Mouse (Mus musculus): ENCODE measurements at regions not wholly inside any gene's neighbourhood (a gene's known extent, or its start where the extent isn't known, plus 50 kb on each side); places are given as distances from the start of the nearest gene placed in this dataset.

- no peaks in the 10 kb centered on the region for H3K36me3 ChIP-seq (ENCODE audit: control insufficient read depth, insufficient read depth, low read length)
- WGBS, result 67% methylated on average over 2 of the region's 2 CpGs
- no peak overlapping the region for H3K4me3 ChIP-seq (ENCODE audit: low read depth, low read length)
- no peak for TF ChIP-seq POLR2A (IDR thresholded peaks at IDR 0.05; ENCODE audit: low read depth, low read length)
- no peak for TF ChIP-seq CTCF (IDR thresholded peaks at IDR 0.05; ENCODE audit: extremely low read depth, insufficient read length, insufficient replicate concordance, low read depth, low read length)
- no peak overlapping the region for H3K27ac ChIP-seq (ENCODE audit: insufficient read depth, low read depth, low read length)
- H3K4me1 ChIP-seq (ENCODE audit: control insufficient read depth, insufficient read depth, insufficient read length, low read length), result no peaks in the 10 kb centered on the region
- H3K27me3 ChIP-seq (ENCODE audit: control insufficient read depth, insufficient read depth, low read length), result no peaks in the 10 kb centered on the region
These were observed 454.1 kb downstream of the Plod2 start for GRCm38 (mm10) chr9:92996156-92996555.

- no peak for TF ChIP-seq POLR2A (IDR thresholded peaks at IDR 0.05; ENCODE audit: low read depth, low read length)
- no peak for TF ChIP-seq CTCF (IDR thresholded peaks at IDR 0.05; ENCODE audit: extremely low read depth, insufficient read length, insufficient replicate concordance, low read depth, low read length)
These were observed 463.3 kb downstream of the Plod2 start for GRCm38 (mm10) chr9:93005182-93005953.

GRCm38 (mm10) chr9:93008511-93009302 lies 466.7 kb downstream of the Plod2 start:
- TF ChIP-seq CTCF (IDR thresholded peaks at IDR 0.05; ENCODE audit: extremely low read depth, insufficient read length, insufficient replicate concordance, low read depth, low read length), result no peak
- no peak for TF ChIP-seq POLR2A (IDR thresholded peaks at IDR 0.05; ENCODE audit: low read depth, low read length)
- no peak overlapping the region for H3K4me3 ChIP-seq (ENCODE audit: low read depth, low read length)
- H3K27me3 ChIP-seq (ENCODE audit: control insufficient read depth, insufficient read depth, low read length), result no peaks in the 10 kb centered on the region
- WGBS, result 81% methylated on average over 4 of the region's 4 CpGs
- no peak overlapping the region for H3K27ac ChIP-seq (ENCODE audit: insufficient read depth, low read depth, low read length)
- no peaks in the 10 kb centered on the region for H3K4me1 ChIP-seq (ENCODE audit: control insufficient read depth, insufficient read depth, insufficient read length, low read length)
- no peaks in the 10 kb centered on the region for H3K36me3 ChIP-seq (ENCODE audit: control insufficient read depth, insufficient read depth, low read length)

More at GRCm38 (mm10) chr9:93005182-93005953, 463.3 kb downstream of the Plod2 start:
- Histone ChIP-seq H3K4me1 (ENCODE audit: control insufficient read depth, insufficient read depth, insufficient read length, low read length) (no peaks in the 10 kb centered on the region), H3K27ac (ENCODE audit: insufficient read depth, low read depth, low read length) (no peak overlapping the region), H3K27me3 (ENCODE audit: control insufficient read depth, insufficient read depth, low read length) (no peaks in the 10 kb centered on the region), H3K36me3 (ENCODE audit: control insufficient read depth, insufficient read depth, low read length) (no peaks in the 10 kb centered on the region), H3K4me3 (ENCODE audit: low read depth, low read length) (no peak overlapping the region)
- WGBS, result 70% methylated on average over 3 of the region's 3 CpGs

GRCm38 (mm10) chr9:93044298-93044912 lies 502.4 kb downstream of the Plod2 start:
- 83% methylated on average over 10 of the region's 10 CpGs for WGBS
- H3K4me3 ChIP-seq (ENCODE audit: low read depth, low read length), result no peak overlapping the region

GRCm38 (mm10) chr9:93072140-93072539 lies 530.1 kb downstream of the Plod2 start:
- H3K4me3 ChIP-seq (ENCODE audit: low read depth, low read length), result no peak overlapping the region
- no peaks in the 10 kb centered on the region for H3K27me3 ChIP-seq (ENCODE audit: control insufficient read depth, insufficient read depth, low read length)
- TF ChIP-seq CTCF (IDR thresholded peaks at IDR 0.05; ENCODE audit: extremely low read depth, insufficient read length, insufficient replicate concordance, low read depth, low read length) (no peak), POLR2A (IDR thresholded peaks at IDR 0.05; ENCODE audit: low read depth, low read length) (no peak)
- H3K36me3 ChIP-seq (ENCODE audit: control insufficient read depth, insufficient read depth, low read length), result no peaks in the 10 kb centered on the region
- H3K27ac ChIP-seq (ENCODE audit: insufficient read depth, low read depth, low read length), result no peak overlapping the region
- WGBS, result 60% methylated on average over 3 of the region's 3 CpGs
- H3K4me1 ChIP-seq (ENCODE audit: control insufficient read depth, insufficient read depth, insufficient read length, low read length), result no peaks in the 10 kb centered on the region

More at GRCm38 (mm10) chr9:93044298-93044912, 502.4 kb downstream of the Plod2 start:
- Histone ChIP-seq H3K36me3 (ENCODE audit: control insufficient read depth, insufficient read depth, low read length) (no peaks in the 10 kb centered on the region), H3K4me1 (ENCODE audit: control insufficient read depth, insufficient read depth, insufficient read length, low read length) (no peaks in the 10 kb centered on the region), H3K27me3 (ENCODE audit: control insufficient read depth, insufficient read depth, low read length) (no peaks in the 10 kb centered on the region), H3K27ac (ENCODE audit: insufficient read depth, low read depth, low read length) (no peak overlapping the region)
- TF ChIP-seq POLR2A (IDR thresholded peaks at IDR 0.05; ENCODE audit: low read depth, low read length), result no peak
- TF ChIP-seq CTCF (IDR thresholded peaks at IDR 0.05; ENCODE audit: extremely low read depth, insufficient read length, insufficient replicate concordance, low read depth, low read length), result no peak

- Histone ChIP-seq H3K36me3 (ENCODE audit: control insufficient read depth, insufficient read depth, low read length) (no peaks in the 10 kb centered on the region), H3K4me3 (ENCODE audit: low read depth, low read length) (no peak overlapping the region), H3K27me3 (ENCODE audit: control insufficient read depth, insufficient read depth, low read length) (no peaks in the 10 kb centered on the region), H3K4me1 (ENCODE audit: control insufficient read depth, insufficient read depth, insufficient read length, low read length) (no peaks in the 10 kb centered on the region), H3K27ac (ENCODE audit: insufficient read depth, low read depth, low read length) (no peak overlapping the region)
- no peak for TF ChIP-seq POLR2A (IDR thresholded peaks at IDR 0.05; ENCODE audit: low read depth, low read length)
- TF ChIP-seq CTCF (IDR thresholded peaks at IDR 0.05; ENCODE audit: extremely low read depth, insufficient read length, insufficient replicate concordance, low read depth, low read length), result no peak
- WGBS, result 63% methylated on average over 1 of the region's 1 CpGs
These were observed 541.1 kb downstream of the Plod2 start for GRCm38 (mm10) chr9:93083114-93083513.

Data from small intestine, adult 2 months (tissue).